Mouse (Mus musculus): ENCODE data around the gene Slc1a2. TPM values are rescaled to one million over a fixed set of nuclear protein-coding genes. Genes with fewer than 3 reads are reported as not detected.

Gene Slc1a2
- total RNA-seq (2014; fragmentation: Nextera tagmentation) = 0.45 TPM in 1 of 2 replicates, not detected in the other
- total RNA-seq (2017) = not detected in 2 replicates

DNA sequence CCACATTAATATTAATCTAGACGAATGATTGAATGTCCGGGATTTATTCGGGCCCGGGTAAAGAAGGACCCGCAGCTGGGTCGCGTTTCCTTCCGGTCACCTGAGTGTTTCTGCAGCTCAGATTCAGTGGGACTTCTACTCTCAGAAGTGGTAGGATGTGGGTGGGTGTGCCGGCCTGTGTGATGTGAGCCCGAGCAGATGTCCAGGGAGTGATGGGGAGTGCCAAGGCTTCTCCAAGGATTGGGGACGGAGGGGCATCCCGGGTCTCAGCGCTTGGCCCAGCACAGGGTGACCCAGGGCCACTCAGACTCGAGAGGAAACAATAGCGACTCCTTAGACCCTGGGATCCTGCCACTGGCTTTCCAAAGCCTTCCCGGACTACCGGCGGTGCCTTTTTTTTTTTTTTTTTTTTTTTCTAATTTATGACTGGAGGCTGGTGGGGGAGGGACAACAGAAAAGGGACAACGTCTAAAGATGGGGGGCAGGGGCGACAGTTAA, at the start of gene Slc1a2:
Slc1a2 (plus strand) TSS at position 497 of the 498 bp plus-strand sequence.
- no peak for ATAC-seq (replicated peaks; ENCODE audit: poor library complexity, severe bottlenecking)

DNA sequence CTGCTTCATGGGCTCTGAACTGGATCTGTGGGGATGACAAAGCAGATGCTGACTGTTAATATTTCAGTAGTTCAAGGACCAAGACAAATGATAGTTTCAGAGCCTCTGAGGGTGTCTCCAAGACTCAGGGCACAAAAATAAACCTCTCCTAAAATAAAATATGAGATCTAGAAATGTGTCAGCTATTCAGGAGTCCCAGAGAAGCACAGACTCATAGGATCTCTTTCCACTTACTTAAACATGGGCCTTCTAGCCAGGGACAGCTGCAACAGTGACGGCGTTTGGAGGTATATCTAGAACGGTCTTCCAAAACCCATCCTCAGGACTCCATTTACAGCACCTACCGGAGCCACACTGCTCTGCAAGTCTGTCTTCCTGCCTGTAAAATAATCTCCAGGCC, 48.0 kb upstream of the Slc1a2 start:
- ATAC-seq (replicated peaks; ENCODE audit: poor library complexity, severe bottlenecking) = no peak

DNA sequence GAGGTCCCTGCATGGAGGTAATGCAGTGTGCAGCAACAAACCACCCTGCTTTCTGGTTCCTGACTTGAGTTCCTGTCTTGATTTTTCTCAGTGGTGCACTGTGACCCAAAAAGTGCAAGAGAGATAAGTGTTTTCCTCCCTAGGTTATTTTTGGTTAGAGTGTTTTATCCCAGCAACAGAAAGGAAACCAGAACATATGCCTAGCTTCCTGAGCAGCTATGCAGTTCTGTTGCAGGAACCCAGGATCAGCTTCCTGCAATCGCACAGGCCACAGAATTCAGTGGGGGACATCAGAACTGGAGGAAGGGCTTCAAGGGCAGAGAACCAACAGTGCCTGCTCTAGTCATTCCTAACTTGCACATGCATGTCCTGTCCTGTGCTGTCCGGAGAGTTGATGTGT, 41.8 kb upstream of the Slc1a2 start:
- ATAC-seq (replicated peaks; ENCODE audit: poor library complexity, severe bottlenecking) = no peak

DNA sequence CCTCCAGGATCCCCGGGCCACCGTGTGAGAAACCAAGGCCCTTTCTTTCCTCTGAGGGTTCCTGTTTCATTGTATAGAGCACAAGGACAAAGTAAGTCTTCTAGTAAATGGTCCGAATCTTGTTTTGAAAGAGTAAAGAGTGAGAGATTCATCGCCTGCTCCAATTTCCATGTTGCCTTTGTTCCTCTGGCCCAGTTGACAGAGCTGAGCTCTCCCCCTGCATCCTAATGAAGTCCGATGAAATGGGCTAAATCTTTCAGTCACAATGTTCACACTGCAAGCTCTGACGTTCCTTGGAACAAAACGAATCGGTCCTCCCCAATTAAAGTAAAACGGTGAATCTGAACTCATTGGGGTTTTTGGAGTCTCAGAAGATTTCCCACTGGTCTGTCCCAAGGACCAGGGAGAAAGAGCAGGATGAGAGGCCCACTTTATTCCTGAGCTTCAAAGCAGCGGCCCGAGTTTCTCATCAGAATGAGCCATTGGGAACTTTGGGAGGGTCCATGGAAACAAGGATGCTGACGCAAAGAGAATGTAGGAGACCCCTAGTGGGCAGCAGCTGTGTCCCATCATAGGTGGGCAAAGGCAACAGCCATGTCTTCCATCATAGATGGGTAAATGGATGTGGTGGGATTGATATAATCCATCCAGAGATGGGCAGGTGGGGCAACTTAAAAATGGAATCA, 37.6 kb upstream of the Slc1a2 start:
- ATAC-seq (replicated peaks; ENCODE audit: poor library complexity, severe bottlenecking) = no peak

DNA sequence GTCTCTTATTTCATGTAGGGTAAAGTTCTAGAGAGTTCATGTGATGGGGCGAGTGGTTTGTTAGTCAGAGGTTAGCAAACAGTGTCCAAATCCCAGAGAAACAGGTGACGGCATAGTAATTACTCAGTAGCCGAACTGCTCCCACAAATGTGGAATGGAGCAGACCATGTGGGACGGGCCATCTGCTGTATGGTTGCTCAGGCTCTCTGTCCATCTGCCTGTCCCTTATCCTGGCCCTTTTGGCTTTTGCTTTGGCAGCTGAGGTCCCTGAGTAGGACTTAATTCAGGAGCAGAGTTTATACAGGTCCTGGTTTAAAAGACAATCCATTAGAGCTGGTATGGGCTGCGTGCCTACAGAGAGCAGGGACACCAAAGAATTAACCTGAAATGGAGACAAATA, 36.3 kb upstream of the Slc1a2 start:
- ATAC-seq (replicated peaks; ENCODE audit: poor library complexity, severe bottlenecking) = no peak

DNA sequence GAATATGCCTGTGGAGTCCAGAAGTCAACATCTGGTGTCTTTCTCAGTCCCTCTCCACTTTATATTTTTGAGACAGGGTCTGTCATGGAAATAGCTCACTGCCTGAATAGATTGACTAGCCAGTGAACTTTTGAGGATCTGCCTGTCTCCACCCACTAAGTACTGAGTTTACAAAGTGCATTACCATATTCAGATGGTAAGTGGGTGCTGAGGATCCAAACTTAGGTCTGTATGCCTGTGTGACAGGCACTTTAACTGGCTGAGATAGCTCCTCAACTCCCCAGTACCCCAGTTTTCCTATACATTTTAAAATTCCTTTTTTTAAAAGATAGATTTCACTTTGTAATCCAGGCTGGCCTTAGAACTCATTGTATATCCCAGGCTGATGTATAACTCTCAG, 35.5 kb upstream of the Slc1a2 start:
- no peak for ATAC-seq (replicated peaks; ENCODE audit: poor library complexity, severe bottlenecking)

DNA sequence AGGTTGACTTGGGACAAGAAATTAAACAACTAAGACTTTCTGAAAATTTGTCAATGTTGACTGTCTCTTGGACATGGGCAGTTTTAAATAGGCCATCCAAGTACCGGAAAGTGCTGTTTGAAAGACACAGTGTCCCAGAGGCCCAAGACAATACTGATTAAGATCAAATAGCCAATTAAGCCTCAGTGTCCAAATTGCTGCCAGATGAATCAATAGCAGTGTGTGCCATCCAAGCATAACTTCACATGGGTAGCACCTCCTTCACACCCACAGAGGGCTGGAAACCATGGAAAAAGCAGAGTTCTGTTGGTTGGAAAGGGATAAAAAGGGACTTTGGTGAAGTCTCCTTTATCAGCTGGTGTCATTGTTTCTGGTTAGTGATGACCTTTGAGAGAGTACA, 33.9 kb upstream of the Slc1a2 start:
- ATAC-seq (replicated peaks; ENCODE audit: poor library complexity, severe bottlenecking) = no peak

DNA sequence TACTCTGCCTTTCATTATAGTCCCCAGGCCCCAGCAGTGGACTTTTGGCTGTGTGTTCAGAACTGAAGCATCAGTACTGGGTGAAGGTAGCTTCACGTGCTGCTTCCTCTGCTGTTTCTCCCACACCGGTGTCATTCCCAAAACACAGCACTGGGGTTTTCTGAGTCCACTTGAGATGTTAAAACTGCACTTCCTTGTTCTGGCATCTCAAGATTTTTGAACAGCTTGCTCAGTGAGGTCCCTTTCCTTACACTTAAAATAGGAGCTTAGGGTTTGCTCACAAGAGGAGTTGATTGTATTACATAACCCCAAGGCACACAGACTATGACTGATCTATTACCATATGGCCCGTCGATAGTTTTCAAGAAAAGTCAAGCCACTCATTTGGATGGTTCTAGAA, 26.1 kb upstream of the Slc1a2 start:
- no peak for ATAC-seq (replicated peaks; ENCODE audit: poor library complexity, severe bottlenecking)

DNA sequence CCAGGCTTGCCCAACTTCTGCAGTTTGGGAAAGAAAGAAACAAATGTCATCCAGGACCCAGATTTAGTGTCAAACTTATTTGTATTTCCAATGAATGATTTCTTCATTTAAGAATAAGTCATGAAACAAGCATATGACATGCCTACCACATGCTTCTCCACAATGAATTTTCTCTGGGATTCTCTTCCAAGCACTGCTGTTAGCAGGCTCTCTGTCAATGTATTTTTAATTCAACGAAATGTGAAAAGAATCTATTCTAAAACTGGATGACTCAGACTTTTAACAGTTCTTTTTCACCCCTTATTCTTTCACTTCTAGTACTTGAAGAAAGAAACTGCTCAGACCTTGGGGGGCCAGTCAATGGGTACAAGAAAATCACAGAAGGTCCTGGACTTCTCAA, 24.4 kb upstream of the Slc1a2 start:
- ATAC-seq (replicated peaks; ENCODE audit: poor library complexity, severe bottlenecking) = no peak

DNA sequence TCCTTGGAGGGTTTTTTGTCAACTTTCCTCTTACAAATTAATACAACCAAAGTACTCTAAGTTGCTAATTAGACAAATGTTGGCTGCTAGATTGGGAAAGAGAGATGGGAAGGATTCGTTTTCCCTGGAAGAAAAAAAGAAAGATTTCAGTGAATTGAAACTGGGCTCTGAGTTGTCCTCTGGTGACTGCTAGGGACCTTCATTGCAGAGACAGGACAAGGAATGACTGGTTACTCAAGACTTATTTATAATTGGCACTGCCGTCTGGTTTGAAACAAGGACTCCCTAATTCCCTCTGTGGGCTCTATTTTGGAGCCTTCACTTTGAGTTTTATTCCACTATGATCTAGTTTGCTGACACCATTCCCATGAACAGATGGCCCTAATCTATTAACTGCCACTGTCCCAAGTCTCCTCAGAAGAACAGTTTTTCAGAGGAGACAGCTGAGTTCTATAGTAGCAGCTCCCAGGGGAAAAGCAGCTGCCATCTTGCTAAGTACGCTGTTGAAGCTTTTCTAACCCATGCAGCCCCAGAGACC, 22.9 kb upstream of the Slc1a2 start:
- no peak for ATAC-seq (replicated peaks; ENCODE audit: poor library complexity, severe bottlenecking)

DNA sequence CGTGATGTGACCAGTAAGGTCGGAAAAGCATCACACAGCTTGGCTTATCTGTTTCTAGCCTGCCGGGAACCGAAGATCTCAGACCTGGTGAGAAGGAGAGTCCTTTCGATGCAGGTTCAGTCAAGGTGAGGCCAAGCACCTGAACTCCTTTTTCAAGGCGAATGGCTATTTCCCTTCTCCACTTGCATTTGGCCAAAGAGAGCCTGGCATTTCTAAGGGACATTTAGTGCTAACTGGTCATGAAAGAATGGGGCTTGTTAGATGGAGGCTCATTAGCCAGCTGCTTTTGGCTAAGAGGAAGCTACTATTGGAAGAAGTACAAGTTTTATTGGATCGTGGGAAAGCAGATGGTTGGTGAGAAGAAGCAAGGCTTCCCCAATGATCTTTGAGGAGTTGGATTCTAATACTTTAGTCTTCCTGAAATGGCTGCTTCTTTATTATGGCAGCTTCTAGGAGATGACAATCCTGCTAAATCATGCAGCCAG, 22.3 kb upstream of the Slc1a2 start:
- ATAC-seq (replicated peaks; ENCODE audit: poor library complexity, severe bottlenecking) = no peak

DNA sequence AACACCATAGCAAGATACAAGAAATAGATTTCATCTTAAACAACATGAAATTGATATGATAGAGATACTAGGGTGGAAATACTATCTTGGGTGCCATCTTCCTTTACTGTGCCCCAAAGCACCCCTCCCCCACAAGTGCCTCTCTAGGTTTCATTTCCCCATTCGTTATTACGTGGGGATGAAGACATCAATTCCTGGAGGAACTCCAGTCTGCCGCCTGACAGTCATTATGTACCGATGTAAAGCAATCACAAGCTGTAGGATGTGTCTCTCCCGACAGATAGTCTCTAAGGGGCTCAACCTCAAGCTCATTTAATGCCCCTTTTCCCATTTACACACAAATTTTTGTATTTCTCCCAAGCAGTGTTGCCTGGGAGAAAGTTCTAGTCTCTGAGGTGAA, 20.3 kb upstream of the Slc1a2 start:
- peak; percentile 98 for ATAC-seq (replicated peaks; ENCODE audit: poor library complexity, severe bottlenecking)

DNA sequence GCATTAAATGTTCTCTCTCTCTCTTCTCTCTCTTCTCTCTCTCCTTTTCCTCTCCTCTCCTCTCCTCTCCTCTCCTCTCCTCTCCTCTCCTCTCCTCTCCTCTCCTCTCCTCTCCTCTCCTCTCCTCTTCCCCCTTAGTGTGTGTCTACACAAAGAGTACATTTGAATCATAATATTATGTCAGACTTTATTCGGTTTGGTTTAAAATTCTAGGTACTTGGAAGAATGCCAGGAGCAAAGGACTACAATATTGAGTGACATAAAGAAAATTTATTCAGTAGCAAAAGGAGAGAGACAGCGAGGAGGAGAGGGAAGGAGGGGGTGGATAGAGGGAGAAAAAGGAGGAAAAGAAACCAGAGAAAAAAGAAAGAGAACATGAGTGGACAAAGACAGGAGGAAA, 19.8 kb upstream of the Slc1a2 start:
- ATAC-seq (replicated peaks; ENCODE audit: poor library complexity, severe bottlenecking) = no peak

DNA sequence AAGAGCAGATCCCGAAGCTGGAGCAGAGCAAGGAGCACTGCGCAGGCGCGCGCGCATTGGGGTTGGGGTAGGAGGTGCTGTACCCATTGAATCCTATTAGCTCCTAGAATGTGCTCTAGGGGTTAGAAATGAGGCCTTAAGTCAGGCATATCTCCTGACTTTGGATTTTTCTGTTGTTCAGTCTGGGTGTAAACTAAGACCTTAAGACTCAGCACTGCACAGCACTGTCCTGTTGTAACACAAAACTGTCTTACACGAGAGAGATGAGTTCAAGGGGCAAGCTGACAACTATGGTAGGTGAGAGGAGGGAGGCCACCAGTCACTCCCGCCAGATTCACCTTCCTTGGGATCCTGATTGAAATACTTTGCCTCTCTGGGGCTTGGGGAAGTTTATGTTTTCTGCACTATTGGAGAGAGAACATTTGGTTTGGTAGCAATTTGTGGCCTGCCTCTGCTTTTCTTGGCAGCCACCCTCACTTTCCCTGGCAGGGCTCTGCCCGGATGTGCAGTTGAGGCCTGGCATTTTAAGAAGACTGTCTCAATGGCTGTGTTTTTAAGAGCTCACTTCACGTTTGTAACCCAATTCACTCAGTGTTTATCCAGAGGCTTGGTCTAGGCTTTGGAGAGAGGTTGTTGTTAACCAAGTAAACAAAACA, 9.5 kb upstream of the Slc1a2 start:
- no peak for ATAC-seq (replicated peaks; ENCODE audit: poor library complexity, severe bottlenecking)

DNA sequence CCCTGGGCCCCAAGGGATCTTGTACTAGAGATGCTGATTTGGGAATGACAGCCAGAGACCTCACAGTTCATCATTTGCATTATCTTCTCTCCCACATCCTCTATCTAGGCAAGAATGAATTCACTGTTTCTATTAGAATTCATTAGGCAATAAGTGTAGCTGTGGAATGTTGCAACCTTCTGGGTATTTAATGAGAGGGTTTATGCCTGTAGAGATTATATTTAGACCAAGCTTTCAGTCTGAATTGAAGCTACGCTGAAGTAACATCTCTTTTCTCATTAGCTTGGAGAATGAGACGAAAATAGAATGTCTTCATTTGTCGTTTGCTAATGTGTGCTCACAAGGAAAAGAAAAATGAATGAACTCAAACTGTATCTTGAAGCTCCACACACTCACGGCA, 8.1 kb upstream of the Slc1a2 start:
- ATAC-seq (replicated peaks; ENCODE audit: poor library complexity, severe bottlenecking) = 0 out of 2 replicates have a peak, but pooled peaks have one; percentile 14

DNA sequence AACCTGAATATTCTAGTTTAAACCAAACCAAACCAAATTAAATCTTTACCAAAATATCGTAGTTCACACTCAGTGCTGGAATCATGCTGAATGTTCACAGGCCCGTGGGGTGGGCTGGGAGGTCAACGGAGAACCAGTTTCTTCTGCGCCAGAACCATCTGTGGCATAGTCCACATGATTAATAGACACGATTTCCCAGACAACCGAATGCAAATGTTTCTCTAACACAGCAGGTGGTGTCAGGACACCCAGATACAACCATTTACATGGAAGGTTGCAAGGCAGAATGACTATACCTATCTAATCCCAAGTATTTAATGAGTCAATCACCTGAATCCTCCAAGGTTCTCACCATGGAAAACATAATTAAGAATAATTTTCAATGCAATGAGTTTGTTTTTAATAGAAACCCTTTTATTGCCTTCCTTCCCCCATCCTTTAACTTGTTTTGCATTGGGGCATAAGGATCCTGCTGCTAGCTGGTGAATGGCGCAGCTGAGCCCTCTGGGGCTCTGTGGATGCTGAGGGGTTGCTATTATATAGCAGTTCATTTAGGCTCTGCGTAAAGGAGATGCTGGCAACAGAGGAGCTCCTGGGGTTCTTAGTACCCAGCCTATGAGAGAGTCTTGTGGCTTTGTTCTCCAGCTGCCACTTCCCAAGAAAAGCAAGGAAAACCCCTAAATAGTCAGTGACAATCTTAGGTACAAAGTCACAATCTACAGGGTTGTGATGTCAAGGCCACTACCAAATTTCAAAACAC, 2.3 kb upstream of the Slc1a2 start:
- ATAC-seq (replicated peaks; ENCODE audit: poor library complexity, severe bottlenecking) = no peak

DNA sequence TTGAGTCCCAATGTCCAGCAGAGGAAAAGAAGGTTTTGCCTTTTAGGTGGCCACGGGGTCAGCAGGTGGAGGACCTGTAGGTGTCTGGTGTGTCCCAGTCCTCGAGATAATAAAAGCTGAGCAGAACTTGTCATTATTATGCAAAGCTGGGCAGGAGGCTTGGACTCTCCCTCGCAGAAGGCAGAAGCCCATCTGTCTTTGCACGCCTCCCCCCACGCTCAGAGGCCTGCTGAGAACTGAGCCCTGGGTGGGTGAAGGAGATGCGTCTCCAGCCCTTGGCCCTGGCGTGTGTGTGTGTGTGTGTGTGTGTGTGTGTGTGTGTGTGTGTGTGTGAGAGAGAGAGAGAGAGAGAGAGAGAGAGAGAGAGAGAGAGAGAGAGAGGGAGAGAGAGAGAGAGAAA, 733 bp upstream of the Slc1a2 start:
- no peak for ATAC-seq (replicated peaks; ENCODE audit: poor library complexity, severe bottlenecking)

DNA sequence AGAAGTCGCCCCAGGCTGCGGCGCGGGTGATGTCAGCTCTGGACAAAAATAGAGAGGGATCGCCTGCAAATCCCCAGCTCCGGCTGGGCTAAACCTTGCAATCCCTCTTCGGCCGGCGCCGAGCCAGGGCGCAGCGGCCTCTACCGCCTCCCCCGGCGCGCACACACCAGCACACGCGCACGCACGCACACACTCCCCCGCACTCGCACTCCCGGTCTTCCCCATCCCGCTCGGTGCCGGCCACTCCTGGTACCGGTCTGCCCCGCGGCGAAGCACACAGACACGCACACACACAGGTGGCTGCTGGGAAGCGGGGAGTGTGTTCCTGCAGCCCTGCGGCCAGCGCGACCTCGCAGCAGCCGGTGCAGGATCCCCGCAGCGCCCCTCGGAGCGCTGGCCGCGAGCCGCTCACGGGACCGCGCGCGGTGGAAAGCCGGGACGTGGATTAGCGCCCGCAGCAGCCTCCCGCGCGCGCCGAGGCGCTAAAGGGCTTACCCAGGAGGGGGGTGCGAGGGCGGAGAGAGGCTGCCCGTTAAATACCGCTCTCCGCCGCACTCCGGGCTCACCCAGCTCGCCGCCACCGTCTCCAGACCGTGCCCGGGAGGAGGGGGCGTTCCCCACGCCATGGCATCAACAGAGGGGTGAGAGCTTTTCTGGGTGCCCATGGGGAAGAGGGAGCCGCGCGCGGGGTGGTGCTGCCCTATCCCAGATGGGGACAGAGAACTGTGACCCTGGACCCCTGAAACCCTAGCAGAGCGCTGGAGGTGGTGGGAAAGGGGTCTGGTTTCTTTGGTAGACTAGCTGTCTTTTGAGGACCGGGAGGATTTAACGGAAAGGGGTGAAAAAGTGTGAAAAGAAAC, 432 bp downstream of the Slc1a2 start:
- ATAC-seq (replicated peaks; ENCODE audit: poor library complexity, severe bottlenecking) = peak; percentile 75

DNA sequence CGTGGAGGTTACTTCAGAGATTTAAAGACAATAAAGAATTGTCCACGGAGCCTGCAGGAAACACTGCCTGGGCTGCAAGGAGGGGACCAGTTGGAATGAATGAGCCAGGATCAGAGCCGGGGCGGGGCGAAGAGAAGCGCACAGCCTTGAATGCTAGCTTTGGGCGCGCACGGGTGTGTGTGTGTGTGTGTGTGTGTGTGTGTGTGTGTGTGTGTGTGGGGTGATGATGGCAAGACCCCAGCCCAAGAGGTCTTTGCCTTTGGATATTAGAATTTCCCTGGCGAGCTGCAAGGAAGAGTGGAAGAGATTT, 1.0 kb downstream of the Slc1a2 start:
- no peak for ATAC-seq (replicated peaks; ENCODE audit: poor library complexity, severe bottlenecking)

DNA sequence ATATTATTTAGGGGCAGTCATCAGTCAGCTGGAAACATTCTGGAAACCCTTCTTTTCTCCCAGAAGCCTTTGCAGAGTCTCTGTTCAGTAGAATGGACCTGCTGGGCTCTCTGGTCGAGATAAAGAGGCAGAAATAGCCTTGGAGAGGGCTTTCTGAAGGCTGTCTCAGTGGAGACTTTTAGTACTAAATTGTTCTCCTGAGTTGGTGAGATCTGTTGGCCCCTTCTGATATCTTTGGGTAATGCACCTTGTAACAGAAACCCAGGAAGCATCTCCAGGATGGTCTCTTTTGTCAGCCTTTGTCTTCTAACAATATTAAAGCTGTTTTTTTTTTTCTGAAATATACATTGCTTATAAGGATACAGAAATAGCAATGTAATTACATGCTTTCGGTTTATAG, 2.6 kb downstream of the Slc1a2 start:
- no peak for ATAC-seq (replicated peaks; ENCODE audit: poor library complexity, severe bottlenecking)
